Mouse (Mus musculus) forebrain, embryonic 15.5 days (tissue): ENCODE measurements at regions not wholly inside any gene's neighbourhood (a gene's known extent, or its start where the extent isn't known, plus 50 kb on each side); places are given as distances from the start of the nearest gene placed in this dataset.

ENCODE experiments used
- ATAC-seq: fragments of 200-750 bp; cut with Nextera tagmentation; replicated peaks from 2 replicates; pipeline ENCODE4 v1.8.0; 2017; ENCODE audit warnings: mild to moderate bottlenecking, moderate TSS enrichment, moderate library complexity
- H3K27ac ChIP-seq: fragments of 300-500 bp; sonication (generic); replicated peaks from 2 replicates; pipeline ENCODE4 v1.5.1; 2015; ENCODE audit warnings: mild to moderate bottlenecking, inconsistent platforms
- H3K27me3 ChIP-seq: fragments of 300-500 bp; sonication (generic); 2 replicates; pipeline ENCODE4 v1.6.1; 2015; ENCODE audit warnings: inconsistent platforms
- H3K36me3 ChIP-seq: fragments of 300-500 bp; sonication (generic); 2 replicates; pipeline ENCODE4 v1.6.1; 2015; ENCODE audit warnings: mild to moderate bottlenecking, inconsistent platforms
- H3K4me1 ChIP-seq: fragments of 300-500 bp; sonication (generic); 2 replicates; pipeline ENCODE4 v1.6.1; 2015; ENCODE audit warnings: inconsistent platforms
- H3K4me2 ChIP-seq: fragments of 300-500 bp; sonication (generic); replicated peaks from 2 replicates; pipeline ENCODE4 v1.6.1; 2015; ENCODE audit warnings: mild to moderate bottlenecking, inconsistent platforms
- H3K4me3 ChIP-seq: fragments of 300-500 bp; sonication (generic); 2 replicates; pipeline ENCODE4 v1.5.1; 2015; ENCODE audit warnings: mild to moderate bottlenecking, inconsistent platforms
- H3K9ac ChIP-seq: fragments of 300-500 bp; sonication (generic); replicated peaks from 2 replicates; pipeline ENCODE4 v1.6.1; 2015; ENCODE audit warnings: mild to moderate bottlenecking, inconsistent platforms
- H3K9me3 ChIP-seq: fragments of 300-500 bp; sonication (generic); 2 replicates; pipeline ENCODE4 v1.6.1; 2016; ENCODE audit warnings: inconsistent platforms
- WGBS: fragments of 180-500 bp; shearing (Covaris S2); methylation state at CpG from one replicate; pipeline ENCODE4 v1.1.7; 2015; ENCODE audit warnings: mixed read lengths; 5-methylcytosine and 5-hydroxymethylcytosine counted together

DNA sequence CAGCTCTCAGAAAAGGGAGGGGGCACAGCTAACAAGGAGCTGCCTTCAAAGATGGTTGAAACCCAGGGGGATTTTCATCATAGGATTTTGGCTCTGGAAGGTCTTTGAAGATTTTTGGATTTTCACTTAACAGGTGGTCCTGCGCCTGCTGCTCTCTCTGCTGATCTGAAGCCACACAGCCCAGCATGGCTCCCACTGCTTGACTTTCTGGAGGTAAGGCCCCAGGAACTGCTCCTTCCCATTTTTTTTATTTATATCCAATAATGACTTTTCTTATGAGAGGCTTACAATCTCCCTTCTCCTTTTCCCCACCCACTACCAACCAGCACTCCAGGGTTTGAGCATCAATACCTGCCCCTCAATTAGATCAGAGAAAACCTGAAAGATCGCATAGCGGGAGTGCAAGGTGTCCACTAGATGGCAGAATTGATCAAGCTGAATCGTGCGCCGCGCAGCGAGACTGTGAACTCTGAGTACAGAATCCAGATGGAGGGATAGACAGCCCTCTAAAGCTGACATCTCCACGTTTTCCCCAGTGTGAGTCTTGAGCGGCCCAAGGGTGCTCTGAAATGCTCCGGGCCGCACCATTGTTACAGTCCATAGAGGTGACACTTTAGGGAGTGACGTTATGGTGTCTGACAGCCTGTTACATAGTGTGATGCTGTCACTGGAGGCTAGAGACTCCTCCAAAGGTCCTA lies 194.6 kb upstream of the Ednrb start:
- Histone ChIP-seq H3K4me3 (no peak overlapping the region), H3K4me1 (no peaks in the 10 kb centered on the region), H3K9me3 (no peaks in the 10 kb centered on the region), H3K4me2 (peak overlapping the region; percentile 30), H3K27ac (no peak overlapping the region), H3K9ac (no peak overlapping the region), H3K27me3 (peaks cover 5% of the 10 kb centered on the region; the same call in 1 of the 2 replicates), H3K36me3 (no peaks in the 10 kb centered on the region)
- ATAC-seq, result peak; percentile 94
- 9% methylated on average over 13 of the region's 13 CpGs for WGBS

DNA sequence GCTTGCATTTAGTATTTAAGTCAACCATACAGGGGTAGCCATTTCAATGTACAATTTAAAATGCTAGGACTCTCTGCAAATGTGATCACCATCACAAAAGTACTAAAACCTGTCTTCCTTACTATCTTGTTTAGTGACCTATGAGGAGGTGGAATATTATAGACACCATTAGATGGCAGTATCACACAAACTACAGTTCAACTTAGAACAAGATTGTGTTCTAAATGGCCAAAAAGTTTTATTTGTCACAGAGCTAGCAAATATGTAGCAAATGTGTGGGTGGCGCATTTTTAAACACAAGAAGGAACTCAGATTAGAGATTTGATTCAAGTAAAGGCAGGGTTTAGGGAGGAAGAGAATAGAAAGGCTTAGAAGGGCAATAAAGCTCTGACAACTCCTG lies 189.4 kb upstream of the Ednrb start:
- H3K9me3 ChIP-seq, result no peaks in the 10 kb centered on the region
- no peak overlapping the region for H3K9ac ChIP-seq
- ATAC-seq, result no peak
- H3K27ac ChIP-seq, result no peak overlapping the region
- no peaks in the 10 kb centered on the region for H3K36me3 ChIP-seq
- H3K27me3 ChIP-seq, result peaks cover 17% of the 10 kb centered on the region
- H3K4me2 ChIP-seq, result no peak overlapping the region
- H3K4me3 ChIP-seq, result no peak overlapping the region
- peaks cover 14% of the 10 kb centered on the region for H3K4me1 ChIP-seq
- 40% methylated on average over 1 of the region's 1 CpGs for WGBS

DNA sequence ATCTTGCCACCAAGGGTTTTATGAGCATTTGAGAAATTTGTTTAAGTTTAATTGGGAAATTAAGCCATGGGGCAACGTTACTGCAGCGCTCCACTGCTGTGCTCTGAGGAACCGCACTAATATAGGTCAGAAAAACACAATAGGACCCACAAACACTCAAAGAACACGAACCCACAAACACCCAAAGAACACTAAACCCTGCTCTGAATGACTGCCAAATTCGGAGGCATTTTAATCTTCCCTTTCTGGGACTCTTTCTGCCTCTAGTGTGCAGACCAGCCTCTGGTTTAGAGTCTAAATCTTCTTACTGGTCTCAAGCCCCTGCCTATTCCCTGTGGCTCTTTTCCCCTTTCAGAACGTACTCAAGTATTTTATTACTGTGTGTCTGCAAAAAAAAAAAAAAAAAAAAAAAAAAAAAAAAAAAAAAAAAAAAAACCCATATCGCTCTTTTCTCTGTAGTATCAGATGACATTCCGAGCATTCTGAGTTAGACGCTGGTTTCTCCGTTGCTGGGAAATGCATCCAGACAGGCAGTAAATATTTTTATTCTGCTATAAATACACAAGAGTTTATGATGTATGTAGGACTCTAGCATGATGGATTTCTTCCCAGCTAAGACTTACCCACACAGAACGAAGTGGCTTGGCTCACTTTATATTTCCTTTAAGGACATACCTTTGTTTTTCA lies 186.7 kb upstream of the Ednrb start:
- Histone ChIP-seq H3K27me3 (peaks cover 12% of the 10 kb centered on the region), H3K9ac (no peak overlapping the region), H3K36me3 (no peaks in the 10 kb centered on the region), H3K4me2 (peak overlapping the region; percentile 17), H3K4me1 (peaks cover 21% of the 10 kb centered on the region), H3K27ac (no peak overlapping the region), H3K4me3 (no peak overlapping the region), H3K9me3 (no peaks in the 10 kb centered on the region)
- ATAC-seq, result no peak
- 17% methylated on average over 11 of the region's 11 CpGs for WGBS

DNA sequence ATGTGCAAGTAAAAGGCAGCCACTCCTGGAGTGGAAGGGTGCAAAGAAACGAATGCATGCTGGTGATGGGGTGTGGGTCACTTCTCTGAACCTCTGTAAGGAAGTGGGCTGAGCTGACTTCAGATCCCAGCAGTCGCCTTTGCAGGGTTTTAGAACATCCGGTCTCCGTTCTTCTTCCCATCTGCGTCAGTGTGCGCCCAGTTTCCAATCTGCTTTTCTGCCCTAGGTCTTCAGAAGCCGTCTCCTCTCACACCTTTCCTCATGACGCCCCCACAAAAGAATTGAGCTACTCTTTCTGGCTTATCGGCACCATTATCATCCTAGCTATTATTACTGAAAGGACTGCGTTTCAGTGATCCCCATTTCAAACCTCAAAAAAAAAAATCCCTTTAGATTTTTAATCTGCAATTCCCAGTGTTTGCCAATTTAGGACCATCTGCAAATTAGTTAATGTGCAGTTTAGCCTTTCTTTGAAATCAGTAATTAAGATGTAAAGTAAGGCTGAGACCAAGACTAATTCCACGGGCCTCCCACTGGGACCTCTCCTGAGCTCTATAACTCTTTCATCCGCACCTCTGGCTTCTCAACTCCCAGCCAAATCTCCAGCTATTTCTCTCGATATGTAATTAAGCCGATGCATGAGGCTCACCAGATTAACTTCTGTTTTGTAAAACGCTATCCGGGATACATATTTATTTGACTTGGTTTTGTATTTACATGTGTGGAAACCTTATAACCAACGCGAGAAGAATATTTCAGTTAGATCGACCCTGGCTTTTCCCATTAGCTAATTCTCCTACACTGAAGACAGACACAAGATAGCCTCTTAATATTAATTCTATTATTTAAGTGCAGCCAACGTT lies 185.7 kb upstream of the Ednrb start:
- no peaks in the 10 kb centered on the region for H3K36me3 ChIP-seq
- no peaks in the 10 kb centered on the region for H3K9me3 ChIP-seq
- H3K4me2 ChIP-seq, result peak overlapping the region; percentile 13; the same call in 1 of the 2 replicates
- H3K4me1 ChIP-seq, result peaks cover 21% of the 10 kb centered on the region
- H3K9ac ChIP-seq, result 0 out of 2 replicates have a peak overlapping the region, but pooled peaks have one; percentile 10
- peaks cover 12% of the 10 kb centered on the region for H3K27me3 ChIP-seq
- no peak overlapping the region for H3K27ac ChIP-seq
- WGBS, result 8% methylated on average over 20 of the region's 20 CpGs
- H3K4me3 ChIP-seq, result no peak overlapping the region
- ATAC-seq, result no peak

GRCm38 (mm10) chr14:104027900-104028285 lies 183.7 kb upstream of the Ednrb start:
- Histone ChIP-seq H3K36me3 (no peaks in the 10 kb centered on the region), H3K4me2 (no peak overlapping the region), H3K4me3 (no peak overlapping the region), H3K9me3 (no peaks in the 10 kb centered on the region), H3K27me3 (peaks cover 12% of the 10 kb centered on the region), H3K4me1 (peaks cover 21% of the 10 kb centered on the region), H3K27ac (no peak overlapping the region), H3K9ac (no peak overlapping the region)
- WGBS, result 81% methylated on average over 8 of the region's 8 CpGs
- ATAC-seq, result no peak

DNA sequence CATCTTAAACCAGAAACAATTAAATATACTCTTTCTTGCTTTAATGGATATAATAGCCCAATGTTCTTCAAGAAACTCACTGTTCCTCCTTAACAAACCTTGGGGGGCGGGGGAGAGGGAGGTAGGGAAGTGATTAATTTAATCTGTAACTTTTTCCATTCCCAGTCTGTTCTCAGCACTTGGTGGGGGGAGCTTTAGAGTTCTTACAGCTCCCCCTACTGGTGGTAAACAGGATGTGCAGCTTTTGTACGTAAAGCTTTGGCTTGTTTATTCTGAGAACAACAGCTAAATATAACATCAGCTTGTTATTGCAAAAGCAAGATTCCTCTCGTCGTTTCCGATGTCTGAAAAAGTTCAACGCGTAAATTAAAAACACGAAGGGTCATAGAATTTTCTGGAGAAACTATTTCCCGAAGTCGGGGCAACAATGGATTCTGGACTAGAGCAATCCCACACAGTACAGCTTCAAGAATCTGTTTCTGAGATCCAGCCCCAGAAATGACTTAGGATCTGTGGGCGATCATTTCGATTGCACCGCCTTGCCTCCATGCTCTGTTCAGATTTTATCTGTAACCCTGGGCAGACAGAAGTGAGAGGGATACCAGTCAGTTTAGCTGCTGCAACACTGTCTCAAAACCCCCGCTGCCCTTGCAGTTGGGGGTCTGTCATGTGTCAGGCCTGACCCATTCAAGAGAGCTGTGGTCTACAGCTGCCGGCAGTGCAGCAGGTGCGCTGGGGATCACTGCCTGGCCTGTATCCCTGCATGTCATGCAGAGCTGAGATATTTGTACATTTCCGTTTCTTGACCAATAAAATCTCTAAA lies 183.1 kb upstream of the Ednrb start:
- WGBS, result 22% methylated on average over 17 of the region's 17 CpGs
- no peaks in the 10 kb centered on the region for H3K9me3 ChIP-seq
- no peak overlapping the region for H3K4me2 ChIP-seq
- peaks cover 6% of the 10 kb centered on the region; the same call in 1 of the 2 replicates for H3K27me3 ChIP-seq
- H3K4me1 ChIP-seq, result peaks cover 21% of the 10 kb centered on the region
- no peak overlapping the region for H3K9ac ChIP-seq
- H3K27ac ChIP-seq, result no peak overlapping the region
- H3K4me3 ChIP-seq, result no peak overlapping the region
- H3K36me3 ChIP-seq, result no peaks in the 10 kb centered on the region
- ATAC-seq, result peak; percentile 66

- WGBS, result 95% methylated on average over 1 of the region's 1 CpGs
- H3K4me1 ChIP-seq, result no peaks in the 10 kb centered on the region
- no peak for ATAC-seq
These were observed 164.3 kb upstream of the Ednrb start for GRCm38 (mm10) chr14:104008538-104008937.

DNA sequence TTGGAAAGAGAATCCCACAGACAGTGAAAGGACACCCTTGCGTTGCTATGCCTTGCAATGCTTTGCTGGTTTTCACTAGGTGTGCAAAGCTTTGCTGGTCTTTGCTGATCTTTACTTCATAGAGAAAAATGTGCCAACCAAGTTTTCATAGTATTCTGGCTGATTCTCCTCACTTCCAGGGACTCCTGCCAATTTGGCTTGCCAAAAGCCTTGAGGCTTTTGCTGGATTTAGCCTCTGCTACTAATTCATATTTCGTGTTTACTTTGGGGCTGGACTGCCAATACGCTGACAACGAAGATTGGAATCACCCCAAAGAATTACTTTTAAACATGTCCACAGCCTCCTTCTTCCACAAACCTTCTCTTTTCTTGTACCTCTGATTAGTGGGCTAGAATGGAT lies 162.2 kb upstream of the Ednrb start:
- H3K9me3 ChIP-seq, result no peaks in the 10 kb centered on the region
- no peaks in the 10 kb centered on the region for H3K27me3 ChIP-seq
- no peaks in the 10 kb centered on the region for H3K36me3 ChIP-seq
- no peak overlapping the region for H3K4me2 ChIP-seq
- no peak for ATAC-seq
- 65% methylated on average over 4 of the region's 4 CpGs for WGBS
- no peak overlapping the region for H3K4me3 ChIP-seq
- H3K27ac ChIP-seq, result no peak overlapping the region
- H3K4me1 ChIP-seq, result no peaks in the 10 kb centered on the region
- no peak overlapping the region for H3K9ac ChIP-seq

More at GRCm38 (mm10) chr14:104008538-104008937, 164.3 kb upstream of the Ednrb start:
- Histone ChIP-seq H3K9me3 (no peaks in the 10 kb centered on the region), H3K4me3 (no peak overlapping the region), H3K4me2 (no peak overlapping the region), H3K27ac (no peak overlapping the region), H3K9ac (no peak overlapping the region), H3K27me3 (no peaks in the 10 kb centered on the region), H3K36me3 (no peaks in the 10 kb centered on the region)

- Histone ChIP-seq H3K4me1 (no peaks in the 10 kb centered on the region), H3K27me3 (no peaks in the 10 kb centered on the region), H3K4me2 (no peak overlapping the region), H3K4me3 (no peak overlapping the region), H3K9ac (no peak overlapping the region), H3K36me3 (no peaks in the 10 kb centered on the region), H3K9me3 (no peaks in the 10 kb centered on the region), H3K27ac (no peak overlapping the region)
- 84% methylated on average over 2 of the region's 2 CpGs for WGBS
- ATAC-seq, result no peak
These were observed 160.9 kb upstream of the Ednrb start for GRCm38 (mm10) chr14:104005132-104005531.

DNA sequence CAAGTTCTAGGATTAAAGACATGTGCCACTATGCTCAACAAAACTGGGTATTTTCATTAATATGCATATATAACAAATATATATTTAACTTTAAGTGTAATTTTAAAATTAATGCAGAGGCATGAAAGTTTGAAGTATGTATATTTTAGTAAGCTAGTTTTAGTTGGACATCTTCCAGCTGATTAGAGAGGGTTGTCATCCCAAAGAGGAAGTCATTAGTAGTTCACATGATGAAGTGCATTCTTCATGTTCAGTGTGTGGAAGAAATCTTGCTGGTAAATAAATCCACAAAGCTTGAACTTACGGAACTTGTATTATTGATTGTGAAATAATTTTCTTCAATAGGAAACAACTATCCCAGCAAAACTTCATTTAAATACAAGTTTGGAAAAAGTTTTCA lies 158.2 kb upstream of the Ednrb start:
- WGBS, result 28% methylated on average over 1 of the region's 1 CpGs
- Histone ChIP-seq H3K27me3 (no peaks in the 10 kb centered on the region), H3K9ac (no peak overlapping the region), H3K4me2 (no peak overlapping the region), H3K9me3 (no peaks in the 10 kb centered on the region), H3K36me3 (no peaks in the 10 kb centered on the region), H3K4me1 (no peaks in the 10 kb centered on the region), H3K27ac (no peak overlapping the region), H3K4me3 (no peak overlapping the region)
- ATAC-seq, result no peak

GRCm38 (mm10) chr14:103990418-103990817 lies 146.2 kb upstream of the Ednrb start:
- no peaks in the 10 kb centered on the region for H3K9me3 ChIP-seq
- 80% methylated on average over 3 of the region's 3 CpGs for WGBS
- ATAC-seq, result no peak
- H3K4me2 ChIP-seq, result no peak overlapping the region
- no peaks in the 10 kb centered on the region for H3K4me1 ChIP-seq
- no peaks in the 10 kb centered on the region for H3K27me3 ChIP-seq
- no peaks in the 10 kb centered on the region for H3K36me3 ChIP-seq
- no peak overlapping the region for H3K9ac ChIP-seq
- no peak overlapping the region for H3K27ac ChIP-seq
- no peak overlapping the region for H3K4me3 ChIP-seq
